Mouse (Mus musculus) midbrain, embryonic 16.5 days (tissue): ENCODE results near the gene Slc25a45. TPM values are rescaled to one million over a fixed set of nuclear protein-coding genes. Genes with fewer than 3 reads are reported as not detected.

Experiments used
- ATAC-seq: fragments of 200-750 bp; cut with Nextera tagmentation; 2 replicates; pipeline ENCODE4 v1.8.0; 2017; ENCODE audit warnings: moderate TSS enrichment
- H3K27ac ChIP-seq: fragments of 300-500 bp; sonication (generic); 2 replicates; pipeline ENCODE4 v1.5.1; 2014; ENCODE audit warnings: mild to moderate bottlenecking, low read length, mixed read lengths
- H3K27me3 ChIP-seq: fragments of 300-500 bp; sonication (generic); 2 replicates; pipeline ENCODE4 v1.6.1; 2014; ENCODE audit warnings: low read depth, low read length, mixed read lengths; ENCODE audit not compliant: control insufficient read depth, insufficient read depth
- H3K36me3 ChIP-seq: fragments of 300-500 bp; sonication (generic); 2 replicates; pipeline ENCODE4 v1.6.1; 2014; ENCODE audit warnings: mild to moderate bottlenecking, low read length, moderate library complexity, mixed read lengths; ENCODE audit not compliant: control insufficient read depth, insufficient read depth
- H3K4me1 ChIP-seq: fragments of 300-500 bp; sonication (generic); 2 replicates; pipeline ENCODE4 v1.6.1; 2014; ENCODE audit warnings: mild to moderate bottlenecking, low read length, mixed read lengths; ENCODE audit not compliant: control insufficient read depth, insufficient read depth
- H3K4me2 ChIP-seq: fragments of 300-500 bp; sonication (generic); 2 replicates; pipeline ENCODE4 v1.6.1; 2014; ENCODE audit warnings: mild to moderate bottlenecking, low read length, mixed read lengths
- H3K4me3 ChIP-seq: fragments of 300-500 bp; sonication (generic); 2 replicates; pipeline ENCODE4 v1.5.1; 2014; ENCODE audit warnings: low read depth, mild to moderate bottlenecking, low read length, moderate library complexity, mixed read lengths
- H3K9ac ChIP-seq: fragments of 300-500 bp; sonication (generic); 2 replicates; pipeline ENCODE4 v1.6.1; 2014; ENCODE audit warnings: low read depth, low read length, mixed read lengths
- H3K9me3 ChIP-seq: fragments of 300-500 bp; sonication (generic); replicated peaks from 2 replicates; pipeline ENCODE4 v1.6.1; 2014; ENCODE audit warnings: mild to moderate bottlenecking, low read length, mixed read lengths; ENCODE audit not compliant: control insufficient read depth, poor library complexity, severe bottlenecking
- WGBS: fragments of 180-500 bp; shearing (Covaris S2); extraction: QIAGEN DNeasy Blood & Tissue Kit; methylation state at CpG from one replicate; pipeline ENCODE4 v1.1.7; 2014; 5-methylcytosine and 5-hydroxymethylcytosine counted together
- polyA plus RNA-seq: library from polyadenylated mRNA; unstranded; fragments of >200 nt; fragmentation: Nextera tagmentation; extraction: Ambion mirVana; gene quantifications from 2 replicates; pipeline ENCODE4 v1.2.1, GENCODE M21; 2015

The Slc25a45 gene
- polyA plus RNA-seq, 1 experiment from 2014 or later = 2.0 TPM

- Histone ChIP-seq H3K4me3 (no peak overlapping the region), H3K4me1 (peaks cover 13% of the 10 kb centered on the region), H3K4me2 (no peak overlapping the region), H3K9me3 (no peaks in the 10 kb centered on the region), H3K27ac (no peak overlapping the region), H3K9ac (no peak overlapping the region), H3K36me3 (no peaks in the 10 kb centered on the region), H3K27me3 (no peaks in the 10 kb centered on the region)
- no peak for ATAC-seq
- 84% methylated on average over 6 of the region's 6 CpGs for WGBS
Measured at GRCm38 (mm10) chr19:5928104-5928503, 50.5 kb downstream of the Slc25a45 start.

- no peak for ATAC-seq
- no peaks in the 10 kb centered on the region for H3K9me3 ChIP-seq
Measured at GRCm38 (mm10) chr19:5928546-5928945, 50.9 kb downstream of the Slc25a45 start.

GRCm38 (mm10) chr19:5929634-5930596 lies 52.3 kb downstream of the Slc25a45 start:
- Histone ChIP-seq H3K9me3 (no peaks in the 10 kb centered on the region), H3K4me1 (peaks cover 9% of the 10 kb centered on the region), H3K4me2 (no peak overlapping the region), H3K9ac (no peak overlapping the region), H3K27ac (no peak overlapping the region), H3K27me3 (no peaks in the 10 kb centered on the region), H3K36me3 (no peaks in the 10 kb centered on the region), H3K4me3 (no peak overlapping the region)
- ATAC-seq = no peak
- 71% methylated on average over 14 of the region's 14 CpGs for WGBS

More at GRCm38 (mm10) chr19:5928546-5928945, 50.9 kb downstream of the Slc25a45 start:
- no peak overlapping the region for H3K4me3 ChIP-seq
- H3K27me3 ChIP-seq = no peaks in the 10 kb centered on the region
- no peaks in the 10 kb centered on the region for H3K36me3 ChIP-seq
- H3K4me2 ChIP-seq = no peak overlapping the region
- H3K4me1 ChIP-seq = peaks cover 12% of the 10 kb centered on the region
- H3K27ac ChIP-seq = no peak overlapping the region
- H3K9ac ChIP-seq = no peak overlapping the region
- 83% methylated on average over 3 of the region's 3 CpGs for WGBS

- 74% methylated on average over 3 of the region's 3 CpGs for WGBS
- peaks cover 3% of the 10 kb centered on the region; the same call in 1 of the 2 replicates for H3K4me1 ChIP-seq
- no peak overlapping the region for H3K4me2 ChIP-seq
- H3K9ac ChIP-seq = no peak overlapping the region
- no peak for ATAC-seq
- no peaks in the 10 kb centered on the region for H3K36me3 ChIP-seq
- H3K9me3 ChIP-seq = no peaks in the 10 kb centered on the region
- H3K4me3 ChIP-seq = no peak overlapping the region
- no peak overlapping the region for H3K27ac ChIP-seq
- H3K27me3 ChIP-seq = no peaks in the 10 kb centered on the region
Measured at GRCm38 (mm10) chr19:5935266-5935665, 57.7 kb downstream of the Slc25a45 start.

Other genes with a start within 250 kb of the Slc25a45 start
- 30.6 and 37.7 TPM in 2 replicates for gene Rela, start 240.3 kb upstream of the Slc25a45 start, polyA plus RNA-seq
- 17.5 and 17.7 TPM in 2 replicates for gene Sipa1, start 214.1 kb upstream of the Slc25a45 start, polyA plus RNA-seq
- gene Map3k11, start 189.1 kb upstream of the Slc25a45 start, polyA plus RNA-seq = 9.5 and 12.9 TPM in 2 replicates
- gene Pcnx3, start 188.9 kb upstream of the Slc25a45 start, polyA plus RNA-seq = 23.9 and 25.3 TPM in 2 replicates
- gene Kcnk7, start 173.4 kb upstream of the Slc25a45 start, polyA plus RNA-seq = 0.15 TPM in 1 of 2 replicates, not detected in the other
- gene Ehbp1l1, start 151.5 kb upstream of the Slc25a45 start, polyA plus RNA-seq = 31.3 and 38.6 TPM in 2 replicates
- 116 and 131 TPM in 2 replicates for gene Fam89b, start 148.2 kb upstream of the Slc25a45 start, polyA plus RNA-seq
- 9.3 and 9.6 TPM in 2 replicates for gene Ltbp3, start 136.9 kb upstream of the Slc25a45 start, polyA plus RNA-seq
- gene Scyl1, start 106.4 kb upstream of the Slc25a45 start, polyA plus RNA-seq = 86.3 and 86.6 TPM in 2 replicates
- 14.7 and 16.5 TPM in 2 replicates for gene Frmd8, start 2.5 kb upstream of the Slc25a45 start, polyA plus RNA-seq
- gene Tigd3, start 16.3 kb downstream of the Slc25a45 start, polyA plus RNA-seq = 13.4 and 14.6 TPM in 2 replicates
- 105 and 121 TPM in 2 replicates for gene Dpf2, start 35.2 kb downstream of the Slc25a45 start, polyA plus RNA-seq
- 16.0 and 20.4 TPM in 2 replicates for gene Cdc42ep2, start 47.0 kb downstream of the Slc25a45 start, polyA plus RNA-seq
- gene Pola2, start 86.4 kb downstream of the Slc25a45 start, polyA plus RNA-seq = 19.4 and 22.4 TPM in 2 replicates
- gene Slc22a20, start 108.3 kb downstream of the Slc25a45 start, polyA plus RNA-seq = not detected in 2 replicates
- gene Capn1, start 138.1 kb downstream of the Slc25a45 start, polyA plus RNA-seq = 3.0 and 3.2 TPM in 2 replicates
- gene Syvn1, start 168.8 kb downstream of the Slc25a45 start, polyA plus RNA-seq = 31.5 and 34.5 TPM in 2 replicates
- 58.5 and 59.7 TPM in 2 replicates for gene Mrpl49, start 180.0 kb downstream of the Slc25a45 start, polyA plus RNA-seq
- 459 and 498 TPM in 2 replicates for gene Fau, start 180.0 kb downstream of the Slc25a45 start, polyA plus RNA-seq
- 28.2 and 30.2 TPM in 2 replicates for gene Znhit2, start 183.4 kb downstream of the Slc25a45 start, polyA plus RNA-seq
- gene Tm7sf2, start 190.6 kb downstream of the Slc25a45 start, polyA plus RNA-seq = 55.1 and 59.0 TPM in 2 replicates
- 86.1 and 93.9 TPM in 2 replicates for gene Vps51, start 199.4 kb downstream of the Slc25a45 start, polyA plus RNA-seq
- gene Tmem262, start 202.2 kb downstream of the Slc25a45 start, polyA plus RNA-seq = not detected in 2 replicates
- gene Gm28374, start 204.4 kb downstream of the Slc25a45 start, polyA plus RNA-seq = 0.85 and 1.5 TPM in 2 replicates
- gene Zfpl1, start 207.1 kb downstream of the Slc25a45 start, polyA plus RNA-seq = 80.6 and 87.3 TPM in 2 replicates
- 3.7 and 4.1 TPM in 2 replicates for gene Cdca5, start 207.2 kb downstream of the Slc25a45 start, polyA plus RNA-seq
- gene AC131692.1, start 216.6 kb downstream of the Slc25a45 start, polyA plus RNA-seq = not detected in 2 replicates
- gene Naaladl1, start 228.0 kb downstream of the Slc25a45 start, polyA plus RNA-seq = 0.25 and 0.26 TPM in 2 replicates
- gene Sac3d1, start 240.8 kb downstream of the Slc25a45 start, polyA plus RNA-seq = 44.2 and 45.2 TPM in 2 replicates